Mouse (Mus musculus) liver, adult 2 months (tissue): ENCODE data around the gene Cisd3. TPM values are rescaled to one million over a fixed set of nuclear protein-coding genes. Genes with fewer than 3 reads are reported as not detected.

Experiments
- DNase-seq: peaks from one replicate; pipeline ENCODE4 v3.0.0-alpha.2; 2011; ENCODE audit warnings: low read depth, low spot score; ENCODE audit errors: extremely low read depth
- H3K27ac ChIP-seq: fragments of 200-500 bp; replicated peaks from 2 replicates; pipeline ENCODE4 v1.5.1; 2012; ENCODE audit warnings: low read depth, mild to moderate bottlenecking, control low read depth, inconsistent platforms, low read length; ENCODE audit not compliant: insufficient read depth
- H3K27me3 ChIP-seq: fragments of 200-500 bp; 2 replicates; pipeline ENCODE4 v1.6.1; 2012; ENCODE audit warnings: mild to moderate bottlenecking, moderate library complexity, low read length, inconsistent platforms; ENCODE audit not compliant: control insufficient read depth, insufficient read depth
- H3K36me3 ChIP-seq: fragments of 200-500 bp; 2 replicates; pipeline ENCODE4 v1.6.1; 2012; ENCODE audit warnings: low read length, inconsistent platforms; ENCODE audit not compliant: control insufficient read depth, insufficient read depth
- H3K4me1 ChIP-seq: fragments of 200-500 bp; 2 replicates; pipeline ENCODE4 v1.6.1; 2011; ENCODE audit warnings: low read length; ENCODE audit not compliant: control insufficient read depth, insufficient read depth
- H3K4me3 ChIP-seq: fragments of 200-500 bp; 2 replicates; pipeline ENCODE4 v1.5.1; 2011; ENCODE audit warnings: low read depth, mild to moderate bottlenecking, control low read depth, low read length, moderate library complexity; ENCODE audit not compliant: insufficient read depth
- H3K79me2 ChIP-seq: fragments of 200-500 bp; 2 replicates; pipeline ENCODE4 v1.6.1; 2012; ENCODE audit warnings: inconsistent platforms, mild to moderate bottlenecking, low read length, moderate library complexity; ENCODE audit not compliant: control insufficient read depth, insufficient read depth
- H3K9ac ChIP-seq: fragments of 200-500 bp; 2 replicates; pipeline ENCODE4 v1.6.1; 2012; ENCODE audit warnings: low read depth, mild to moderate bottlenecking, control low read depth, inconsistent platforms, low read length
- CTCF ChIP-seq: fragments of 200-500 bp; IDR thresholded peaks from 2 replicates; pipeline ENCODE4 v1.5.1; 2011; ENCODE audit warnings: low read depth, low read length, control low read depth
- POLR2A ChIP-seq: fragments of 200-500 bp; IDR thresholded peaks from 2 replicates; pipeline ENCODE4 v1.6.1; 2011; ENCODE audit warnings: low read length, control low read depth; ENCODE audit not compliant: insufficient read depth; ENCODE audit errors: extremely low read depth
- WGBS: fragments of 180-500 bp; shearing (Covaris S2); methylation state at CpG from one replicate; pipeline ENCODE4 v1.1.7; 2018; 5-methylcytosine and 5-hydroxymethylcytosine counted together
- polyA plus RNA-seq: library from polyadenylated mRNA; depleted of rRNA; stranded (reverse); fragments of >200 nt; gene quantifications from 2 replicates; pipeline ENCODE4 v1.2.3, GENCODE M21; 2012
- total RNA-seq: library from RNA; depleted of rRNA; stranded (reverse); fragments of >200 nt; gene quantifications from 2 replicates; pipeline ENCODE4 v1.2.3, GENCODE M21; 2014

The Cisd3 gene
- total and polyA plus RNA-seq, 2 experiments: 35.7 to 73.6 TPM

- TF ChIP-seq POLR2A (no peak), CTCF (no peak)
- H3K4me1 ChIP-seq: peaks cover 14% of the 10 kb centered on the region
- DNase-seq: peak; percentile 18
- H3K27me3 ChIP-seq: no peaks in the 10 kb centered on the region
- no peaks in the 10 kb centered on the region for H3K79me2 ChIP-seq
- peak overlapping the region; percentile 88 for H3K4me3 ChIP-seq
- H3K9ac ChIP-seq: peak overlapping the region; percentile 10; the same call in 1 of the 2 replicates
- no peak overlapping the region for H3K27ac ChIP-seq
- H3K36me3 ChIP-seq: no peaks in the 10 kb centered on the region
- 6% methylated on average over 21 of the region's 21 CpGs for WGBS
Measured at GRCm38 (mm10) chr11:97662207-97662892, 23.3 kb upstream of the Cisd3 start.

- H3K4me1 ChIP-seq: peaks cover 14% of the 10 kb centered on the region
- H3K79me2 ChIP-seq: no peaks in the 10 kb centered on the region
- 0 out of 2 replicates have a peak, but pooled peaks have one; percentile 12 for TF ChIP-seq POLR2A
- no peak for TF ChIP-seq CTCF
- H3K27me3 ChIP-seq: no peaks in the 10 kb centered on the region
- DNase-seq: peak; percentile 44
- peak within 1 kb of the TSS; percentile 82 for H3K9ac ChIP-seq
- WGBS: 1% methylated on average over 40 of the region's 76 CpGs
- H3K27ac ChIP-seq: peak within 1 kb of the TSS; percentile 22; the same call in 1 of the 2 replicates
- H3K36me3 ChIP-seq: no peaks in the 10 kb centered on the region
- H3K4me3 ChIP-seq: peak within 1 kb of the TSS; percentile 88
Measured at GRCm38 (mm10) chr11:97662893-97663527, 22.6 kb upstream of the Cisd3 start, which contains the start of gene Mllt6. Gene Mllt6, plus strand, starts transcription at chr11:97663414.

- Histone ChIP-seq H3K9ac (peak overlapping the region; percentile 82), H3K27me3 (no peaks in the 10 kb centered on the region), H3K4me1 (peaks cover 12% of the 10 kb centered on the region), H3K4me3 (peak overlapping the region; percentile 88), H3K79me2 (no peaks in the 10 kb centered on the region), H3K27ac (peak overlapping the region; percentile 22; the same call in 1 of the 2 replicates), H3K36me3 (no peaks in the 10 kb centered on the region)
- no peak for DNase-seq
- TF ChIP-seq CTCF (no peak), POLR2A (no peak)
- WGBS: 2% methylated on average over 49 of the region's 57 CpGs
Measured at GRCm38 (mm10) chr11:97663528-97664338, 21.9 kb upstream of the Cisd3 start.

GRCm38 (mm10) chr11:97664339-97664665 lies 21.3 kb upstream of the Cisd3 start:
- TF ChIP-seq CTCF: no peak
- TF ChIP-seq POLR2A: no peak
- DNase-seq: no peak
- Histone ChIP-seq H3K27me3 (no peaks in the 10 kb centered on the region), H3K9ac (peak overlapping the region; percentile 65), H3K4me3 (peak overlapping the region; percentile 88), H3K27ac (0 out of 2 replicates have a peak overlapping the region, but pooled peaks have one; percentile 22), H3K36me3 (no peaks in the 10 kb centered on the region), H3K79me2 (no peaks in the 10 kb centered on the region), H3K4me1 (peaks cover 9% of the 10 kb centered on the region)
- WGBS: 12% methylated on average over 8 of the region's 8 CpGs

- H3K4me1 ChIP-seq: peaks cover 8% of the 10 kb centered on the region
- no peak for TF ChIP-seq POLR2A
- 0 out of 2 replicates have a peak, but pooled peaks have one; percentile 8 for TF ChIP-seq CTCF
- H3K36me3 ChIP-seq: no peaks in the 10 kb centered on the region
- H3K4me3 ChIP-seq: no peak overlapping the region
- no peak overlapping the region for H3K27ac ChIP-seq
- no peak for DNase-seq
- no peaks in the 10 kb centered on the region for H3K27me3 ChIP-seq
- no peaks in the 10 kb centered on the region for H3K79me2 ChIP-seq
- no peak overlapping the region for H3K9ac ChIP-seq
- 55% methylated on average over 6 of the region's 6 CpGs for WGBS
Measured at GRCm38 (mm10) chr11:97664771-97665240, 20.8 kb upstream of the Cisd3 start.
